Mouse (Mus musculus) ovary, adult 10 weeks (tissue): ENCODE measurements around the gene Tmbim4. TPM values are rescaled to one million over a fixed set of nuclear protein-coding genes. Genes with fewer than 3 reads are reported as not detected.

Source experiments
- polyA plus RNA-seq: library from polyadenylated mRNA; stranded (reverse); fragments of 350-450 nt; fragmentation: Illumina TruSeq; extraction: RNeasy Lipid Tissue Mini Kit (QIAGEN cat#74804); gene quantifications from one replicate; pipeline ENCODE4 v1.2.3, GENCODE M21; 2014

The Tmbim4 gene
- 76.6 TPM for polyA plus RNA-seq

DNA sequence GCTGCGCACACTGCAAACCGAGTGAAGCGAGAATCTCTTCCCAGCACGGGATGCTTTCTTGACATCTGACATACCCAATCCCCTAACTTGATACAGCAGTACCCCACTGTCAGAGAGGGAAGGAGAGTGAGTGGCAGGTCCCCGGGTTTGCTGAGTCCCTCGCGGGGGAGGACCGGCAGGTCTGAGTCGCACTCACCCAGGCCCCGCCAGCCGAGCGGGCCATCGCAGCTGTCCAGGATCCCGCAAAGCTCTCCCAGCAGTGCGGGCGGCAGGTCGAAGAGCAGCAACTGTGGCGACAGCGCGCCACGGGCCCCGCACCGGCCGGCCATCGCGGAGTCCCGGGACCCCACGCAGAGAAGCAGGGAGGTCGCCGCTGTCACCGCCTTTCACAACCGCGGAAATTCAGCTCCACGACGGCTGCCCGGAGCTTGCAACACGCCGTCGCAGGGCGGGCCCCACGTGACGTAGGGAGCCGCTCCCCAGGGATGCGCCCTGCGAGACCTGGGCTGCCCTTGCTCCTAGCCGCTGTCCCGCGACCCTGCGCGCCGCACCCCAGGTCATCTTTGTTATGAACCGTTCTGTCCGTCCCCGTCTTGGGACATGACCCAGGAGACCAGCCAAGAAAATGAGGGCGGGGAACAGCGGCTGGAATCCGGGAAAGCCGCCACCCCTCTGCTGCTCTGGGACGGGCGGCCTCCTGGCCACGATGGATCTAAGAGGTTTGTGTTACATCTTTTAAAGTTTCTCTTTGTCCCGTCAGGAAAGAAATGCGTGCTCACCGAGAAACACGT is at the start of gene Tmbim4:
Tmbim4 (plus strand) TSS at position 460 of the 791 bp plus-strand sequence.

DNA sequence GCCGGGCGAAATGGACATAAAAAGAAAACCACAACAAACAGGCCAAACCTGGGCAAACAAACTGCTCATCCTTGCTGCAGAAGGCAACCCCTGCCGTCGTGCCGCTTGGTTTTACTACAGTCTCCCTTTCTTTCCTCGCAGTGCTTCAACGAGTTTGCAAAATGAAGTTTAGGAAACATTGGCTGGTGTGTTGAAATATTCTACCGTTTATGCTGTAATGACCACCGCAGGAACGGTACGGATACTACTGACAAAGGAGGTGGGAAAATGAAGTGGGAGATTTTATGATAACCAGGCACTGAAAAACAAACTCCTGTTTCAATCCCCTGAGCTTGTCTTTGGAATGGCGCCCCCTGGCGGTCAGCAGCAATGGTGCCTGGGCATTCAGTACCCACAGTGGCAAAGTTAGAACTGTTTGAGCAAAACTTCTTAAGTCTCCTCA is 592 bp downstream of the Tmbim4 start, which contains the start of gene Irak3:
Irak3 (minus strand) TSS at position 170 of the 442 bp plus-strand sequence.

DNA sequence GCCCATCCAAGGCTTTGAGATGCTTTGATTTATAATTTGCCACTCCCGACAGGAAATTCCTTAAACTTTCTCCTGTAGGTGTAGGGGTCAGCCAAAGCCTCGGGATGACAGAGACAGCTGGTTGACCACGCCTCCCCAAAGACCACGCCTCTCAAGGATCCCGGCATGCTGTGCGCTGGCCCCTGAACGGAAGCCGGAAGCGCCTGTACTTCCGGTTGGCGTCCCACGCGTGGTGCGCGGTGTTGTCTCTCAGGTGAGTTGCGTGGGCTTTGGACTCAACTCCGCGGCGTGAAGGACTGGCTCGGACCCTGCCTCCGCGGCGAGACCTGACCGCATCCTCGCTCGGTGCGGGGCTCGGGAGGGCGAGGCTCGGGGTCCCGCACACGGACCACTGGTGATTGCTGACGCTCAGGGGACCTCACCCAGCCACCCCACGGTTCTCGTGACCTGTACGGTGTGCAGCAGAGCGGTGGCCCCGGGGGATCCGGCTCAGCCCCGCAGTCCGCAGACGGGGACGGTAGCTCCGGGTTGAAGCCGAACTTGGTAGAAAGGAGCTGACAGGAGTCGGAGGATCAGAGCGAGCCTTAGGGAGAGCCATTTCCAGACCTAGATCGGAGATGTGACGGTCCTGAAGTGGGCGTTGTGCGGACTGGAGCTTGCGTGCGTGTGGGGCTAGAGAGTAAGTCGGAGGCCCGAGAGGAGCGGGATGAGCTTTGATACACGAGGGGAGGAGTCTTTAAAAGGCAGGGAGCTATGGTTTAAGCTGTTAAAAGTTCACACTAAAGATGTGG is 25.7 kb downstream of the Tmbim4 start, which contains the start of gene Llph:
Llph (plus strand) TSS at position 200 of the 791 bp plus-strand sequence.

Other genes starting within 250 kb of the Tmbim4 start
- gene Helb, start 88.6 kb upstream of the Tmbim4 start, polyA plus RNA-seq = 9.1 TPM
- gene Irak3, start 540 bp downstream of the Tmbim4 start, polyA plus RNA-seq = 5.3 TPM
- gene Llph, start 25.5 kb downstream of the Tmbim4 start, polyA plus RNA-seq = 17.6 TPM